Mouse (Mus musculus) liver, embryonic 12.5 days (tissue): ENCODE data around the gene Foxp3. TPM values are rescaled to one million over a fixed set of nuclear protein-coding genes. Genes with fewer than 3 reads are reported as not detected.

ENCODE experiments used
- ATAC-seq: fragments of 200-750 bp; cut with Nextera tagmentation; 2 replicates; pipeline ENCODE4 v1.8.0; 2017; ENCODE audit warnings: moderate number of reproducible peaks, mild to moderate bottlenecking, moderate library complexity
- H3K27ac ChIP-seq: fragments of 300-500 bp; sonication (generic); 2 replicates; pipeline ENCODE4 v1.5.1; 2016; ENCODE audit warnings: mild to moderate bottlenecking
- H3K27me3 ChIP-seq: fragments of 300-500 bp; sonication (generic); replicated peaks from 2 replicates; pipeline ENCODE4 v1.6.1; 2016; ENCODE audit warnings: mild to moderate bottlenecking, moderate library complexity
- H3K36me3 ChIP-seq: fragments of 300-500 bp; sonication (generic); 2 replicates; pipeline ENCODE4 v1.6.1; 2016; ENCODE audit warnings: mild to moderate bottlenecking, moderate library complexity
- H3K4me1 ChIP-seq: fragments of 300-500 bp; sonication (generic); 2 replicates; pipeline ENCODE4 v1.6.1; 2016
- H3K4me2 ChIP-seq: fragments of 300-500 bp; sonication (generic); 2 replicates; pipeline ENCODE4 v1.6.1; 2016; ENCODE audit warnings: mild to moderate bottlenecking, moderate library complexity
- H3K4me3 ChIP-seq: fragments of 300-500 bp; sonication (generic); 2 replicates; pipeline ENCODE4 v1.5.1; 2016; ENCODE audit warnings: mild to moderate bottlenecking, moderate library complexity
- H3K9ac ChIP-seq: fragments of 300-500 bp; sonication (generic); 2 replicates; pipeline ENCODE4 v1.6.1; 2016; ENCODE audit warnings: mild to moderate bottlenecking, moderate library complexity
- H3K9me3 ChIP-seq: fragments of 300-500 bp; sonication (generic); replicated peaks from 2 replicates; pipeline ENCODE4 v1.6.1; 2016; ENCODE audit warnings: mild to moderate bottlenecking, moderate library complexity
- WGBS: fragments of 180-500 bp; shearing (Covaris S2); methylation state at CpG from one replicate; pipeline ENCODE4 v1.1.7; 2016; ENCODE audit not compliant: insufficient replicate concordance; 5-methylcytosine and 5-hydroxymethylcytosine counted together
- polyA plus RNA-seq: library from polyadenylated mRNA; unstranded; fragments of >200 nt; fragmentation: Nextera tagmentation; extraction: Ambion mirVana; gene quantifications from 2 replicates; pipeline ENCODE4 v1.2.1, GENCODE M21; 2016

Foxp3 gene
- polyA plus RNA-seq, 1 experiment from 2014 or later: 0.14 TPM

GRCm38 (mm10) chrX:7632560-7632959 lies 59.1 kb downstream of the Foxp3 start:
- H3K4me1 ChIP-seq: no peaks in the 10 kb centered on the region
- ATAC-seq: no peak
- WGBS: 53% methylated on average over 6 of the region's 6 CpGs

GRCm38 (mm10) chrX:7635101-7635500 lies 61.7 kb downstream of the Foxp3 start:
- ATAC-seq: no peak
- H3K9me3 ChIP-seq: no peaks in the 10 kb centered on the region
- no peak overlapping the region for H3K4me2 ChIP-seq
- peaks cover 9% of the 10 kb centered on the region for H3K4me1 ChIP-seq
- WGBS: 24% methylated on average over 3 of the region's 3 CpGs
- no peak overlapping the region for H3K4me3 ChIP-seq
- H3K36me3 ChIP-seq: no peaks in the 10 kb centered on the region
- no peak overlapping the region for H3K9ac ChIP-seq
- H3K27me3 ChIP-seq: peaks cover 15% of the 10 kb centered on the region
- H3K27ac ChIP-seq: no peak overlapping the region

More at GRCm38 (mm10) chrX:7632560-7632959, 59.1 kb downstream of the Foxp3 start:
- no peak overlapping the region for H3K4me3 ChIP-seq
- H3K9me3 ChIP-seq: no peaks in the 10 kb centered on the region
- H3K36me3 ChIP-seq: no peaks in the 10 kb centered on the region
- no peak overlapping the region for H3K4me2 ChIP-seq
- H3K9ac ChIP-seq: no peak overlapping the region
- H3K27me3 ChIP-seq: no peaks in the 10 kb centered on the region; the same call in 1 of the 2 replicates
- no peak overlapping the region for H3K27ac ChIP-seq

GRCm38 (mm10) chrX:7638401-7639091 lies 65.1 kb downstream of the Foxp3 start, which contains the start of gene Syp:
Gene Syp (plus strand): TSS chrX:7638471.
- peaks cover 18% of the 10 kb centered on the region for H3K4me1 ChIP-seq
- no peaks in the 10 kb centered on the region for H3K9me3 ChIP-seq
- 0 out of 2 replicates have a peak within 1 kb of the TSS, but pooled peaks have one; percentile 27 for H3K9ac ChIP-seq
- H3K4me3 ChIP-seq: peak within 1 kb of the TSS; percentile 39
- H3K4me2 ChIP-seq: peak within 1 kb of the TSS; percentile 66
- H3K27me3 ChIP-seq: peaks cover 35% of the 10 kb centered on the region
- no peaks in the 10 kb centered on the region for H3K36me3 ChIP-seq
- WGBS: 13% methylated on average over 37 of the region's 42 CpGs
- ATAC-seq: peak; percentile 88
- H3K27ac ChIP-seq: no peak within 1 kb of the TSS

GRCm38 (mm10) chrX:7639536-7640325 lies 66.3 kb downstream of the Foxp3 start:
- H3K9me3 ChIP-seq: no peaks in the 10 kb centered on the region
- H3K4me3 ChIP-seq: no peak overlapping the region
- no peaks in the 10 kb centered on the region for H3K36me3 ChIP-seq
- H3K27ac ChIP-seq: no peak overlapping the region
- ATAC-seq: no peak
- WGBS: 18% methylated on average over 13 of the region's 13 CpGs
- H3K4me1 ChIP-seq: peaks cover 18% of the 10 kb centered on the region
- H3K4me2 ChIP-seq: no peak overlapping the region
- H3K9ac ChIP-seq: no peak overlapping the region
- H3K27me3 ChIP-seq: peaks cover 39% of the 10 kb centered on the region

GRCm38 (mm10) chrX:7640785-7641184 lies 67.3 kb downstream of the Foxp3 start:
- Histone ChIP-seq H3K27me3 (peaks cover 39% of the 10 kb centered on the region), H3K4me1 (peaks cover 18% of the 10 kb centered on the region), H3K4me3 (no peak overlapping the region), H3K4me2 (peak overlapping the region; percentile 22), H3K9me3 (no peaks in the 10 kb centered on the region), H3K36me3 (no peaks in the 10 kb centered on the region), H3K27ac (no peak overlapping the region), H3K9ac (no peak overlapping the region)
- ATAC-seq: peak; percentile 42
- WGBS: 24% methylated on average over 10 of the region's 12 CpGs

Other genes with a start within 250 kb of the Foxp3 start
- gene Usp27x, start 197.8 kb upstream of the Foxp3 start, polyA plus RNA-seq: 0.30 TPM in 2 replicates
- 0.93 and 1.0 TPM in 2 replicates for gene Ppp1r3f, start 639 bp downstream of the Foxp3 start, polyA plus RNA-seq
- 26.1 and 26.2 TPM in 2 replicates for gene Ccdc22, start 31.9 kb downstream of the Foxp3 start, polyA plus RNA-seq
- gene Cacna1f, start 33.4 kb downstream of the Foxp3 start, polyA plus RNA-seq: 0.04 TPM in 2 replicates
- 0.41 and 0.76 TPM in 2 replicates for gene Syp, start 64.8 kb downstream of the Foxp3 start, polyA plus RNA-seq
- gene Prickle3, start 83.6 kb downstream of the Foxp3 start, polyA plus RNA-seq: 1.3 and 1.4 TPM in 2 replicates
- 36.2 and 37.6 TPM in 2 replicates for gene Plp2, start 97.7 kb downstream of the Foxp3 start, polyA plus RNA-seq
- 0.04 TPM in 1 of 2 replicates, not detected in the other for gene Magix, start 107.6 kb downstream of the Foxp3 start, polyA plus RNA-seq
- gene Gpkow, start 123.5 kb downstream of the Foxp3 start, polyA plus RNA-seq: 18.9 and 20.8 TPM in 2 replicates
- 14.6 and 15.6 TPM in 2 replicates for gene Wdr45, start 140.7 kb downstream of the Foxp3 start, polyA plus RNA-seq
- not detected in 2 replicates for gene Gm45208, start 148.6 kb downstream of the Foxp3 start, polyA plus RNA-seq
- gene Praf2, start 154.8 kb downstream of the Foxp3 start, polyA plus RNA-seq: 13.0 and 13.4 TPM in 2 replicates
- 2.6 and 3.2 TPM in 2 replicates for gene Ccdc120, start 177.3 kb downstream of the Foxp3 start, polyA plus RNA-seq
- 14.1 and 15.1 TPM in 2 replicates for gene Tfe3, start 188.9 kb downstream of the Foxp3 start, polyA plus RNA-seq
- gene Gripap1, start 216.1 kb downstream of the Foxp3 start, polyA plus RNA-seq: 36.8 and 39.1 TPM in 2 replicates
- 0.37 and 0.38 TPM in 2 replicates for gene Kcnd1, start 248.6 kb downstream of the Foxp3 start, polyA plus RNA-seq